Mouse (Mus musculus) megakaryocyte-erythroid progenitor cell, adult 5-6 weeks (primary cell): ENCODE data around the gene Nudt22. TPM values are rescaled to one million over a fixed set of nuclear protein-coding genes. Genes with fewer than 3 reads are reported as not detected.

ENCODE experiments used
- ATAC-seq: replicated peaks from 2 replicates; pipeline ENCODE4 v1.8.0; 2016; ENCODE audit warnings: mild to moderate bottlenecking, inconsistent platforms; ENCODE audit not compliant: severe bottlenecking, poor library complexity, low FRiP score, low TSS enrichment
- total RNA-seq, 2 experiments: library from RNA; stranded (forward) in 1 of 2; stranded (reverse) in 1 of 2; fragments of 200-1000, 215-1000 nt in 1 of 2; fragments of >200 nt in 1 of 2; fragmentation: Nextera tagmentation in 1 of 2; gene quantifications; 2 replicates each; pipeline ENCODE4 v1.2.3; 2014 to 2017

The Nudt22 gene
- total RNA-seq, 2 experiments from 2014 or later, result 6.5 to 11.1 TPM

GRCm38 (mm10) chr19:6979486-6980380, 16.2 kb downstream of the Nudt22 start:
- peak; percentile 83 for ATAC-seq

DNA sequence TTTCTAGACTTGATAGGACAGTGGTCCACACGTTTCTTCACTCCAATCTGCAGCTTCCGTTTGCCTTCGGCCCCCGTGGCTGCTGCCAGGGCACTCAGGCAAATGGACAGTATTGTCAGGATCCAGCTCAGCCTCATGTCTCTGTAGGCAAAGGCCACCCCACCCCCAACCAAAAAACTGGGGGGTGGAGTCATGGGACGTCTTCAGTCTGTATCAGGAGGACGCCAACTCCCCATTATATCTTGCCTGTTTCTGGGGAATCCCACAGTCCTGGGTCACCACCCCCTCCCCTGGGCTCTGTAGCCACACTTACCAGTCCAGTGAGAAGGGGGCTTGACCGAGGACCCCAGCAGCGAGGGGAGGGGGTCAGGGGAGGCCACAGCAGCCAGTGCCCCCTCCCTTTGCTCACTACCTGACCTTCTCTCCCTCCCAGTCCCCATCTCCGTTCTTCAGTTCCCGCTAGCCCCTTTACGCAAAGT, 16.9 kb downstream of the Nudt22 start:
- no peak for ATAC-seq

- ATAC-seq, result no peak
Measured at GRCm38 (mm10) chr19:6978639-6978974, 17.3 kb downstream of the Nudt22 start.

- no peak for ATAC-seq
Measured at GRCm38 (mm10) chr19:6977759-6978638, 17.9 kb downstream of the Nudt22 start.

GRCm38 (mm10) chr19:6975537-6976521, 20.1 kb downstream of the Nudt22 start, which contains the start of gene Plcb3:
Gene Plcb3 (minus strand): TSS chr19:6976470.
- ATAC-seq, result peak; percentile 10

DNA sequence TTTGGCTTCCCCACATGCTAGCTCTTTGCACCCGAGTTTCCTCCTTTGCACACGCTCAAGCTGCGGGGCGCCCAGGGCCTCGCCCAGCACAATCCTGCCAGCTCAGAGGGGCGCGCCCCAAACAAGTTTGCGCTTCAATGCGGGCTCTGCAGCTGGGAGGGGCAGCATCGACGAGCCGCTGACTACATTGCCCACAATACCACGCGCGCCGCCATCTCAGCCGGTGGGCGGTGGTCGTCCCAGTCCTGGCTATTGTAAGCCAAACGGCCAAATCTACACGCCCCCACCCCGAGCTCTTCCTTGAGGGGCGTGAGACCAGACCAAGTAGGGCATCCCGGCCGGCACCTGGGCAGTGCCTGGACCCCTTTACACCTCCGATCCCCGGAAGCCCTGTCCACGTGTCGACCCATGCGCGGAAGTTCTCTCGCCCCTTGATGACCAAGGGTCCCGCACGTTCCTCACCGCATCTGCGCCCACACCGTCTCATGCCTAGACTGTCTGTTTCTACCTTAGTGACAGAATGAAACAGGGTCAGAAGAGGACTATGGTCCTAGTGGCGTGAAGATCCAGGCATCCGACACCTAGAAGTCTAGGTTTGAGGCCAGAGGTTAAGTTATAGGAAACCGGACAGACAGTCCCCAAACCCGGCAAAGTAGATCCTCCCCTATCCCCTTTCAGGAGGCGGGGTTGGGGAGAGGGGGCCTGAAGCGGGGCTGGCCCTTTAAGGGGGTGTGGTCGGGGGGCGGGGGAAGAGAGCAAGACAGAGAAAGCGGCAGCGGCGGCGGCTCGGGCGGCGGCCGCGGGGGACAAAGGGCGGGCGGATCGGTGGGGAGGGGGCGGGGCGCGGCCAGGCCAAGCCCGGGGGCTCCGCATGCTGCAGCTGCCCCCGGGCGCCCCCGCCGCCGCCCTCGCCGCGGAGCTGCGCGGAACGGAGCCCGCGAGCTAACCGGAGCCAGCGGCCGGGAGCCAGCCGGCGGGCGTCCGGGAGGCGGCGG, 21.4 kb downstream of the Nudt22 start, which contains the start of gene Ppp1r14b:
Ppp1r14b (plus strand) TSS at position 758 of the 995 bp plus-strand sequence.
- peak; percentile 70 for ATAC-seq

- ATAC-seq, result no peak
Measured at GRCm38 (mm10) chr19:6973581-6974190, 22.2 kb downstream of the Nudt22 start.

GRCm38 (mm10) chr19:6972247-6972917, 23.5 kb downstream of the Nudt22 start:
- no peak for ATAC-seq

DNA sequence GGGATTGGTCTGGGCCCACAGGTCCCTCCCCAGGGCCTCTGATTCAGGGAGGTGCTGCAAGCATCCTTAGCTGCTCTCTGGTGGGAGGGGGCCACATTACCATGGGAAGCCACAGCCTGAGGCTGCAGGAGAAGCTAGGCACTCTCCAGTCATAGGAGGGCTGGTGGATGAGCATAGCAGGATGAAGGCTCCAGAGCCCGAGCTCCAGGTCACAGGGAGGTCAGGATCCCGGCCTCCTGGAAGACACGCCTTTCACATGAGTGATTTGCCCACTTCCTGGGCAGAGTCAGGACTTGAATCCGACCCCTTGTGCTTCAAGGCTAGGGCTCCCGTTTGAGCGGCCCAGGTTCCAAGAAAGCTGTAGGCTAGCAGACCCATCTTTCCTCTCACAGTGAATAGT, 24.3 kb downstream of the Nudt22 start:
- ATAC-seq, result no peak

GRCm38 (mm10) chr19:6970460-6971085, 25.3 kb downstream of the Nudt22 start:
- ATAC-seq, result no peak

DNA sequence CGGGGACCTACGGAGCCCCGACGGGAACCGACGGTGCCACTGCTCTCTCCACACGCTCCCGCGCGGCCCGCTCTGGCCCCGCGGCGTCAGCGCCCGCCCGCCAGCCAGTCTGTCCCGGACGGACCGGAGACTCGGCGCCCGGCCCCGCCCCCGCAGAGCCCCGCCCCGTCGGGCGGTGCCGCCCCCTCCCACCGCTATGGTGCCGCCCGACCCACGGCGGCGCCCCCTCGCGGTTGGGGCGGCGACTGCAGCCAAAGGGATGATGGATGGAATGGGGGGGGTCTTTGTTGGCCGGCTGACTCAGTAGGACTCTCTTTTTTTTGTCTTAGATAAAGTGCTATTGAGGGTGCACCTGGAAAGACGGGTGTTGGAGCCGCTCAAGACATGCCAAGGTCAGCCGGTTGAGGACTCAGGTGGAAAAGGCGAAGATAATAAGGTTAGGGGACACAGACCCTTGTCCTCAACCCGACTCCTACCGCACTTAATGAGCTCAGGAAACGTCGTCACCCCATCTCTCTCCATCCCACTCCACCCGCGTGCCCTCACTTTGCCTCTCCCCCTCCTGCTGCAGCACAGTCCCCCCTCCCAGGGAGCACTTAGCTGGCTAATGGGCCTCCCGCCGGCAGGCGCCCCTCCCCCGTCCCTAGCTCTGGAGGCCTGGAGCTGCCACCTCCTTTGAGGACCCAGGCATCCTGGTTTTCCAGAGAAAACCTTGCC, 26.1 kb downstream of the Nudt22 start:
- ATAC-seq, result 0 out of 2 replicates have a peak, but pooled peaks have one; percentile 19

GRCm38 (mm10) chr19:6969291-6969664, 26.6 kb downstream of the Nudt22 start:
- ATAC-seq, result no peak

- ATAC-seq, result no peak
Measured at GRCm38 (mm10) chr19:6968491-6969271, 27.2 kb downstream of the Nudt22 start.

DNA sequence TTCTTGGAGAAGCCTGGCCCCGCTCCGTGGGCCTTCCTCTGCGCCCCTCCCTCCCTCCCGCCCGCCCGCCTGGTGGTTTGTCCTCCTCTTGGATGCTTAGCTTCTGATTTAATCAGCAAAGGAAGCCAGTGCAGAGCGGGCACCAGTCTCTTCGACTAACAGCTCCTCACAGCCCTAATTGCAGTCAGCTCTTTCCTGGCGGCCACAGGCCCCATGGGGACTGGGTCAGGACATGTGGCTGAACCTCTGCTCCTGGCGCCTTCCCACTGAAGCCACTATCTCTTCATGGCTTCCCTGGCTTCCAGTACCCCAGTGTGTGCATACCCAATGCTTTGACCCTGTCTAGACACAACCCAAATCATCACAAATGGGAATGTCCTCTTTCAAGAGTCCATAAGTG, 39.5 kb downstream of the Nudt22 start:
- no peak for ATAC-seq

DNA sequence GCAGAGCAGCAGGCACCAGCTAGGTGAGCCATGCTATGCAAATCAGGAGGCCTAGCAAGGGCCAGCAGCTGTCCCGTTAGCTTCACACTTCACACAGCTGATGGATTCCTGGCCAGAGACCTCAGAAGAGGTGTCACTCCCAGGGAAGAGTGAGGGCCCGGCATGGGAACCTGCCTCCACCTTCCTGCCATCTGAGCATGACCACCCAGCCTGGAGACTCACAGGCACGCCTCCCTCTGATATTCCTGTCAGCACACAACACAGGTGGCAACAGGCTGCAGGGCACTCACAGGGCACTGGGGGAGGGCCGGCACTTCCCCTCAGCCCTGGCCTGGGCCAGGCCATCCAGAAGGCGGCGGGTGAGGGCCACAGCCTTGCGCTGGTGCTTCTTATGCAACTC, 40.5 kb downstream of the Nudt22 start:
- no peak for ATAC-seq
